Mouse (Mus musculus): Measurements from ENCODE around the gene Rgs8. TPM values are rescaled to one million over a fixed set of nuclear protein-coding genes. Genes with fewer than 3 reads are reported as not detected.

Gene Rgs8
- polyA plus RNA-seq, 1 experiment from 2014 or later, result 18.3 TPM

- WGBS, result 23% methylated on average over 13 of the region's 13 CpGs
- peaks cover 35% of the 10 kb centered on the region for H3K4me1 ChIP-seq
- 0 out of 2 replicates have a peak, but pooled peaks cover 5% of the 10 kb centered on the region for H3K36me3 ChIP-seq
- H3K9ac ChIP-seq, result no peak overlapping the region; the same call in 1 of the 2 replicates
- no peaks in the 10 kb centered on the region for H3K9me3 ChIP-seq (replicated peaks)
- H3K27ac ChIP-seq, result no peak overlapping the region
- H3K4me2 ChIP-seq (replicated peaks), result peak overlapping the region; percentile 80
- H3K4me3 ChIP-seq, result peak overlapping the region; percentile 38
- ATAC-seq (ENCODE audit: low FRiP score), result no peak
- peaks cover 24% of the 10 kb centered on the region for H3K27me3 ChIP-seq
These were observed 86.7 kb downstream of the Rgs8 start for GRCm38 (mm10) chr1:153739437-153740015.

- Histone ChIP-seq H3K4me2 (replicated peaks) (peak within 1 kb of the TSS; percentile 80), H3K9ac (peak within 1 kb of the TSS; percentile 55), H3K36me3 (0 out of 2 replicates have a peak, but pooled peaks cover 5% of the 10 kb centered on the region), H3K4me3 (peak within 1 kb of the TSS; percentile 38), H3K27ac (no peak within 1 kb of the TSS), H3K27me3 (peaks cover 24% of the 10 kb centered on the region), H3K9me3 (replicated peaks) (no peaks in the 10 kb centered on the region), H3K4me1 (peaks cover 41% of the 10 kb centered on the region)
- peak; percentile 64 for ATAC-seq (ENCODE audit: low FRiP score)
- WGBS, result under 1% methylated on average over 27 of the region's 28 CpGs
These were observed 87.3 kb downstream of the Rgs8 start, which contains the start of gene Rgs16 for GRCm38 (mm10) chr1:153740145-153740544. TSS of gene Rgs16 (plus strand) at chr1:153740349.

DNA sequence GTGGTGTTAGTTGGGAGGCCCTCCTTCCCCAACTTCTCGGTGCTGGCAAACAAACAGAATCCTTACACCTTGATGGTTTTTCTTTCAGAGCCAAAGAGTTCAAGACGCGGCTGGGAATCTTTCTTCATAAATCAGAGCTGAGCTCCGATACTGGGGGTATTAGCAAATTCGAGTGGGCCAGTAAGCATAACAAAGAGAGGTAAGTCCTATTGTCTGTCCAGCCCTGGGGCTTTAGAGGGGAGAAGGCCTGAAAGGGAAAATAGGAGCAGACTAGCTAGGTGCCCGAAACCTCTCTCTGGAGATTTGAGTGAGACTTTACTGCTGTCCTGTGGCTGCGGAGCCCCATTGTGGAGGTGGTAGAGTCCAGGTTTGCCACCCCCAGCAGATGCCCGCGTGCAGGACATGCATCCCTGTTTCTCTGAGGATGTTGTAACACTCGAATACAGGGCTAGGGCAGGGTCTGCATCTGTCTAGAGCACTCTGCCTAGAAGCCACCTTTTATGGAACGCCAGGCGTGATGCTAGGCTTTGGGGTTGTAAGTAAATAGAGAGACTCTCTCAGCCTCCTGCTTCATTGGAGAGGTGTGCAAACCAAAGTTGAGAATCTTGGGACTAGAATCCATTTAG lies 88.1 kb downstream of the Rgs8 start:
- no peaks in the 10 kb centered on the region for H3K9me3 ChIP-seq (replicated peaks)
- 0 out of 2 replicates have a peak, but pooled peaks cover 5% of the 10 kb centered on the region for H3K36me3 ChIP-seq
- peak overlapping the region; percentile 80 for H3K4me2 ChIP-seq (replicated peaks)
- H3K4me1 ChIP-seq, result peaks cover 41% of the 10 kb centered on the region
- no peak overlapping the region for H3K27ac ChIP-seq
- WGBS, result 22% methylated on average over 12 of the region's 12 CpGs
- H3K4me3 ChIP-seq, result peak overlapping the region; percentile 38
- peak overlapping the region; percentile 55 for H3K9ac ChIP-seq
- ATAC-seq (ENCODE audit: low FRiP score), result no peak
- H3K27me3 ChIP-seq, result peaks cover 24% of the 10 kb centered on the region

DNA sequence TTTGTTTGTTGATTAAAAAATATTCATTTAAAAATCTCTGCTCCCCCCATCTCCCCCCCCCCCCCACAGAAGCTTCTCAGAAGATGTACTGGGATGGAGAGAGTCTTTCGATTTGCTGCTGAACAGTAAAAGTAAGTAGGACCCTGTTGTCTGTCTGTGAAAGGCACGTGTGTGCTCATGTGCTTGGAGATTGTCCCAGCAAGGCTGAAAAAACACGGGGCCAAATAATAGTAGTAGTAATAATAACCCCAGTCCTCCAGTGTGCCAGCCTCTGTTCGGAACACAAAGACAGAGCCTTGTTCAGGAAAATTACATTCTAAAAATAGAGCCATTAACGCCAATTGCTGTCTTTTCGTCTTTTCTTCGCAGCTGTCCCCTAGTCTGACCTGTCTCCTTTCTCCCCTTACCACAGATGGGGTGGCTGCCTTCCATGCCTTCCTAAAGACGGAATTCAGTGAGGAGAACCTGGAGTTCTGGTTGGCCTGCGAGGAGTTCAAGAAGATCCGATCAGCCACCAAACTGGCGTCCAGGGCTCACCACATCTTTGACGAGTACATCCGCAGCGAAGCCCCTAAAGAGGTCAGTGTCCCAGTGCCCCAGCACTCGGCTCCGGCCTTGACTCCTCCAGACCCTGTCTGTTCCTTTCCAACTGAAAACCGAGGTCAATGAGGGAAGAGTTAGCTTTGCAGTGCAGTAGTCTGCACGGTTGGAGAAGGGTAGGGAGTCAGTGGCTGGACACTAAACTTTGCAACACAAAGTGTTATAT lies 88.9 kb downstream of the Rgs8 start:
- WGBS, result 61% methylated on average over 18 of the region's 18 CpGs
- H3K27ac ChIP-seq, result peak overlapping the region; percentile 7; the same call in 1 of the 2 replicates
- ATAC-seq (ENCODE audit: low FRiP score), result no peak

GRCm38 (mm10) chr1:153742374-153743155 lies 89.7 kb downstream of the Rgs8 start:
- Histone ChIP-seq H3K4me3 (peak overlapping the region; percentile 38; the same call in 1 of the 2 replicates), H3K9me3 (replicated peaks) (no peaks in the 10 kb centered on the region), H3K4me2 (replicated peaks) (peak overlapping the region; percentile 80), H3K27me3 (peaks cover 24% of the 10 kb centered on the region), H3K27ac (no peak overlapping the region), H3K36me3 (0 out of 2 replicates have a peak, but pooled peaks cover 5% of the 10 kb centered on the region), H3K4me1 (peaks cover 38% of the 10 kb centered on the region), H3K9ac (peak overlapping the region; percentile 47; the same call in 1 of the 2 replicates)
- no peak for ATAC-seq (ENCODE audit: low FRiP score)
- 59% methylated on average over 11 of the region's 11 CpGs for WGBS

More for the DNA sequence above, 88.9 kb downstream of the Rgs8 start:
- Histone ChIP-seq H3K4me2 (replicated peaks) (peak overlapping the region; percentile 80), H3K27me3 (peaks cover 24% of the 10 kb centered on the region), H3K9ac (peak overlapping the region; percentile 55; the same call in 1 of the 2 replicates), H3K9me3 (replicated peaks) (no peaks in the 10 kb centered on the region), H3K4me1 (peaks cover 44% of the 10 kb centered on the region), H3K4me3 (peak overlapping the region; percentile 38), H3K36me3 (0 out of 2 replicates have a peak, but pooled peaks cover 5% of the 10 kb centered on the region)

DNA sequence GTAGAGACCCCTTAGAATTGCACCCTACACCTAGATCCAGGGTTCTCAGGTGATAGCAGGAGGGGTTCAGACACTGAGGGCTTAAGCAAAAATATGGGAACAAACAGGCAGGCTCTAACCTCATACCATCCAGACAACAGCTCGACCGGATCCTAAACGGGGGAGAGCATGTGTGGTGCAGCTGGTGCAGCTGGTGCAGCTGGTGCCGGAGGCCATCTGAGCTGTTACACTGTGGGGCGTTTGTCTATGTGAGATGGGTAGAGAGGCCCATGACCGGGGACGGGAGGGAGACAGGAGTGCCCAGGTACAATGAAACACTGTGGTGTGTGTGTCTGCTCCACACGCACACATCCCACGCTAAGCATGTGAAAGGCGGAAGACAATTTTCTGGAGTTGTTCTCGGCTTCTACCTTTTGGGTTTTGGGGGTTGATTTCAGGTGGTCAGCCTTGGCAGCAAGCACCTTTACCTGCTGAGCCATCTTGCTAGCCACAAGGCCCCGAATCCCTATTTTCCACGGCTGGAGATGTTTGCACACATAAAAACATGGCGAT lies 93.4 kb downstream of the Rgs8 start:
- Histone ChIP-seq H3K27ac (no peak overlapping the region), H3K9ac (no peak overlapping the region; the same call in 1 of the 2 replicates), H3K36me3 (0 out of 2 replicates have a peak, but pooled peaks cover 5% of the 10 kb centered on the region), H3K4me3 (no peak overlapping the region), H3K27me3 (peaks cover 2% of the 10 kb centered on the region; the same call in 1 of the 2 replicates), H3K9me3 (replicated peaks) (no peaks in the 10 kb centered on the region), H3K4me1 (peaks cover 55% of the 10 kb centered on the region), H3K4me2 (replicated peaks) (no peak overlapping the region)
- ATAC-seq (ENCODE audit: low FRiP score), result peak; percentile 38
- 66% methylated on average over 14 of the region's 14 CpGs for WGBS

GRCm38 (mm10) chr1:153746728-153747127 lies 93.9 kb downstream of the Rgs8 start:
- H3K27me3 ChIP-seq, result no peaks in the 10 kb centered on the region
- H3K4me3 ChIP-seq, result no peak overlapping the region
- no peak overlapping the region for H3K27ac ChIP-seq
- H3K36me3 ChIP-seq, result 0 out of 2 replicates have a peak, but pooled peaks cover 5% of the 10 kb centered on the region
- WGBS, result 7% methylated on average over 12 of the region's 12 CpGs
- no peaks in the 10 kb centered on the region for H3K9me3 ChIP-seq (replicated peaks)
- no peak for ATAC-seq (ENCODE audit: low FRiP score)
- H3K4me2 ChIP-seq (replicated peaks), result no peak overlapping the region
- H3K9ac ChIP-seq, result no peak overlapping the region; the same call in 1 of the 2 replicates
- H3K4me1 ChIP-seq, result peaks cover 54% of the 10 kb centered on the region

DNA sequence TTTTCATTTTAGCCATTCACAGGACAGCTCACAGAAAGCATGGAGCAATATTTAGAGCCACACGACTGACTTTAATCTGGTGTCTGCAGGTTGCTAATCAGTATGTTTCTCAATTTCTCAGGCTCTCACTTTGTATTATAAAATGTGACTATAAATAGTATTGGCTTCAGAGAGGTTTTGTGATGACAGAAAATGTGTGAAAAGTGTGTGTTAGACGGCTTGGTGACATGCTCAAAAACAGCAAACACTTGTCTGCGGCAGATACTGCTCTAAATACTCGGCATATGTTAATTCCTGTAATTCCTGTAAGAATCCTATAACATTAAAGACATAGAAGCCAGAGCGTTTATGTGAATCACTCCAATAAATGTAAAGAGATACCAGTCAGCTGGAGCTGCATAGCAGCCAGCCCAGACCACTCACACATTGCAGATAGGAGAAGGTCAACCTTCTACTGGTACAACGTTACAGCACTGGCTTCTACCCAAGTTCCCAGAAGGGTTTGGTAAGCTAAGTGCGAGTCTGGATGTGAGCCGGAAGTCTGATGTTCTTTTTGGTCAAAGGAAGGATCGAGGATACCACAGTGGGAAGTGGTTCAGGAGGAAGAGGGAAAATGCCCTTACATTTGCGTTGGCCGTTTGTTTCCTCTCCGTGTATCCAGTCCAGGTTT lies 95.2 kb downstream of the Rgs8 start:
- H3K4me3 ChIP-seq, result no peak overlapping the region
- H3K9me3 ChIP-seq (replicated peaks), result no peaks in the 10 kb centered on the region
- H3K4me2 ChIP-seq (replicated peaks), result 0 out of 2 replicates have a peak overlapping the region, but pooled peaks have one; percentile 63
- peaks cover 52% of the 10 kb centered on the region for H3K4me1 ChIP-seq
- WGBS, result 74% methylated on average over 12 of the region's 12 CpGs
- H3K27ac ChIP-seq, result 0 out of 2 replicates have a peak overlapping the region, but pooled peaks have one; percentile 88
- H3K36me3 ChIP-seq, result 0 out of 2 replicates have a peak, but pooled peaks cover 5% of the 10 kb centered on the region
- ATAC-seq (ENCODE audit: low FRiP score), result no peak
- H3K9ac ChIP-seq, result no peak overlapping the region
- no peaks in the 10 kb centered on the region for H3K27me3 ChIP-seq

DNA sequence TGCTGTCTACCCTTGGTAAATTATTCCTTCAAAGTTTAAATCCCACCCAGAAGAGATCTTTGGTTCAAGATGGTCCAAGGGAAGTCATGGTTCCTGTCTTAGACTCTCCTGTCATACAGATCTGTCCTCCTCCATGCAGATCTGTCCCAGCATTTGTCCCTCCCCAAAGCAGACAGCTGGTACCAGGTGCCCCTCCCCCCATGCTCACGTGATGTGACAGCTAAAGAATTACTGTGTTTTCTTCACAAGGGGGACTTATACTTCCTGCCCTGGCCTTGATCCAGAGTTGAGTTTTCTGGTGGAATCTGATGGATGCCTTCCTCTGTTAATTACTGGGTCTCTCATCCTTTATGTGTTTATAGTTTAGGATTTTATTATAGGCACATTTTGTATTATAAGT lies 95.7 kb downstream of the Rgs8 start:
- peak overlapping the region; percentile 63; the same call in 1 of the 2 replicates for H3K4me2 ChIP-seq (replicated peaks)
- peak; percentile 20; the same call in 1 of the 2 replicates for ATAC-seq (ENCODE audit: low FRiP score)
- H3K27me3 ChIP-seq, result no peaks in the 10 kb centered on the region
- H3K4me1 ChIP-seq, result peaks cover 52% of the 10 kb centered on the region
- no peak overlapping the region for H3K4me3 ChIP-seq
- 0% methylated on average over 1 of the region's 1 CpGs for WGBS
- H3K27ac ChIP-seq, result peak overlapping the region; percentile 88; the same call in 1 of the 2 replicates
- no peaks in the 10 kb centered on the region for H3K9me3 ChIP-seq (replicated peaks)
- no peak overlapping the region for H3K9ac ChIP-seq
- H3K36me3 ChIP-seq, result 0 out of 2 replicates have a peak, but pooled peaks cover 9% of the 10 kb centered on the region

- Histone ChIP-seq H3K4me3 (peak within 1 kb of the TSS; percentile 44), H3K4me2 (replicated peaks) (peak within 1 kb of the TSS; percentile 63), H3K9ac (peak within 1 kb of the TSS; percentile 79), H3K4me1 (peaks cover 51% of the 10 kb centered on the region), H3K27me3 (no peaks in the 10 kb centered on the region), H3K36me3 (peaks cover 11% of the 10 kb centered on the region), H3K9me3 (replicated peaks) (no peaks in the 10 kb centered on the region), H3K27ac (peak within 1 kb of the TSS; percentile 88)
- ATAC-seq (ENCODE audit: low FRiP score), result peak; percentile 66
- WGBS, result 6% methylated on average over 18 of the region's 18 CpGs
These were observed 96.5 kb downstream of the Rgs8 start, which contains the start of gene Rnasel for GRCm38 (mm10) chr1:153749211-153749801. TSS of gene Rnasel (plus strand) at chr1:153749426.

Measured in hindbrain, embryonic 12.5 days (tissue).